Mouse (Mus musculus): Measurements from ENCODE around the gene Treh. TPM values are rescaled to one million over a fixed set of nuclear protein-coding genes. Genes with fewer than 3 reads are reported as not detected.
A peak's percentile ranks its signal among the peaks of the same experiment; 100 is the strongest.

The Treh gene
- polyA plus RNA-seq, 1 experiment = not detected

DNA sequence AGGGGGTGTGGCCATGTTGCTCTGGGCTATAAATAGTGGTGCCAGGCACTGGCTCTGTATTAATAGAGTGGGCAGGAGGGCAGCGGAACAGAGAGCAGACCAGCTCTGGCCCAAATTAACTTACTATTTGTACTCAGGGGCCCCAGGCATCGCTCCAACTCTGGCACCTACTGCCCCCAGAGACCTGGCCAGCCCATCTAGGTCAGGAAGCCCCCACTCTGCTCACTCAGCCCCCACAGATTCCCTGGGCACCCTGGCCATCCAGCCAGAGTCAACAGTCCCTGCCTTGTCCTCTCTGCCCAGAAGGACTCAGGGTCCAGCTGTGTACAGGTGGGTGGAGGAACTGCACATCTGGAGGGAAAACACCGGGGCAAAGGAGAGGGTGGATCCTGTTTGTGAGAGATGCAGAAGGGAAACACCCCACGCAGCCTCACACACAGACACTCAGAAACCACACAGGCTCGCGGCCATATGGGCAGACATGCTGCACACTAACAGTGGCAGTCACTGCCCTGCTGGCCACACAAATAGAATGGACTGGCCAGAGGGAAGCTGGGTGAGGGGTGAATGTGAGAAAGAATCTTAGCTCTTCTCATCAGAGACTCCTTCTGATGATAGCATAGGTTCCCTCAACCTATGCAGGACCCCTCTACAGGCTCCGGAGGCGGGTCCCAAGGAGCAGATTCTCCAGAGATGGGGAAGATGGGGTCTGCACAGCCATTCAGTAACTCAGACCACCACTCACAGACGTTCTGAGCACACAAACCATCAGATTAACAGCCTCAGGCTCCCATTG lies 47.5 kb downstream of the Treh start:
- H3K4me3 ChIP-seq (ENCODE audit: insufficient read depth, low read length) = peak overlapping the region; percentile 78
- H3K4me1 ChIP-seq (ENCODE audit: control insufficient read depth, insufficient read depth, low read length) = peaks cover 28% of the 10 kb centered on the region
- no peak overlapping the region for H3K27ac ChIP-seq (ENCODE audit: insufficient read depth, low read depth, low read length)
- TF ChIP-seq CTCF (IDR thresholded peaks at IDR 0.05; ENCODE audit: low read depth, low read length) (no peak), POLR2A (IDR thresholded peaks at IDR 0.05; ENCODE audit: borderline replicate concordance, low read depth, low read length) (no peak)

DNA sequence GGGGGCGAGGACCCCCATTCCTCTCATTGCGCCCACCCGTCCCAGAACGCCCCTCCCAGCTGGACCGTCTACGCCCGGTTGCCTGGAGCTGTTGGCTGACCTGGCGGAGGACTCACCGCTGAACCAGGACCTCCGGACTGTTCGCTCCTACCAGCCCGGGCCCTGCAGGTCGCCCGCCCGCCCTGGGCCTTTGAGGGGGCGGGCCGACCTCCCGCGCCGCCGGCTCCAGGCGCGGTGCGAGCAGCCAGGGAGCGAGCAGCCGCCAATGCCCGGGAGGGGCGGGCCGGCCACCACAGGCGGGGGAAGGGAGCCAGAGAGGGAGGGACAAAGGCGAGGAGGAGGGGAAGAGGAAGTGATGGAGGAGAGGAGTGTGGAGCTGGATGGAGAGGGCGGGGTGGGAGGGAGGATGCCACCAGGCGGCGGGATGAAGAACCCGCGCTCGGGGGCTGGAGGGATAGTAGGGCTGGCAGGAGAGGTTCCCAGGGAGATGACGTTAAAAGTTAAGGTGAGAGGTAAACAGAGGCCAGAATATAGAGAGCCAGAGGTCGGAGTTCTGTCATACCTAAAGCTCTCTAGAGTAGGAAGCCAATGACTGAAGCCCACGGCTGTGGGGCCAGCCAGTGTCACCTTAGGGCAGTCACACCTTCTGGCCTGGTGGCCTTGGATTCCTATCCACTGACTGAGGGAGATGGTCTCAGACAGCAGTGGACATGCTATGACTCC lies 48.3 kb downstream of the Treh start:
- Histone ChIP-seq H3K27ac (ENCODE audit: insufficient read depth, low read depth, low read length) (no peak overlapping the region), H3K4me3 (ENCODE audit: insufficient read depth, low read length) (peak overlapping the region; percentile 78), H3K4me1 (ENCODE audit: control insufficient read depth, insufficient read depth, low read length) (peaks cover 28% of the 10 kb centered on the region)
- TF ChIP-seq CTCF (IDR thresholded peaks at IDR 0.05; ENCODE audit: low read depth, low read length) = no peak
- no peak for TF ChIP-seq POLR2A (IDR thresholded peaks at IDR 0.05; ENCODE audit: borderline replicate concordance, low read depth, low read length)

DNA sequence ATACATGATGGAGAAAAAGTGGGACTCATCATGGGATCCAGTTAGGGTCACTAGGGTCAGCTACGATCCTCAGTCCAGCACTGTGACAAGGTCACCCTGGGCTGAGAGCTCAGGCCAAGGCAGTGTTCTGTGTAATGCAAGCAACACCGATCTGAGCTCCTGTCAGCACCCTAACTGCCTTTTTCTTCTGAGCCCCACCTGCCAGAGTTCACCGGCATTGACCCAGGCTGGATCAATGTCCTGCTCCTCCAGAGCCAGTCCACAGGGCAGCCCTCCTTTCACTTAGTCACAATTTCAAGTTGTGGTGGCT lies 48.8 kb downstream of the Treh start:
- Histone ChIP-seq H3K4me3 (ENCODE audit: insufficient read depth, low read length) (no peak overlapping the region), H3K27ac (ENCODE audit: insufficient read depth, low read depth, low read length) (no peak overlapping the region), H3K4me1 (ENCODE audit: control insufficient read depth, insufficient read depth, low read length) (peaks cover 28% of the 10 kb centered on the region)
- TF ChIP-seq POLR2A (IDR thresholded peaks at IDR 0.05; ENCODE audit: borderline replicate concordance, low read depth, low read length) (no peak), CTCF (IDR thresholded peaks at IDR 0.05; ENCODE audit: low read depth, low read length) (no peak)

DNA sequence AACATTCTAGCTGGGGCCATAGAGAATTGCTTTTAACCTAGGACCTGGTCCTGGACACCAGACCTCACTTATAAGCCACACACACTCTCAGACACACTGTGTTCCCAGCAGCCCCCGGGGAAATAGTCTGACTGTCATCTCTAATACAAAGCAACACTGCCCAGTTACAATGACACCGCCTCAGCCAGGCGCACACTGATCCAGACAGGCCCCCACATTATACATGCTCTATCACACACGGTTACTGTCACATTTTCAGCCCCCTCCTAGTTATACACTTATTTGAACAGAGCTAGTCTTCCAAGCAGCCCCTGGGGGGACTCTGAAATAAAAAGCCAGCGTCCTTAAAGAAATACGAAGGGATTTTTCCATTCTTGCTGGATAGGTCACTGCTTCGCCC lies 49.5 kb downstream of the Treh start:
- TF ChIP-seq POLR2A (IDR thresholded peaks at IDR 0.05; ENCODE audit: borderline replicate concordance, low read depth, low read length) (no peak), CTCF (IDR thresholded peaks at IDR 0.05; ENCODE audit: low read depth, low read length) (no peak)
- Histone ChIP-seq H3K4me1 (ENCODE audit: control insufficient read depth, insufficient read depth, low read length) (peaks cover 33% of the 10 kb centered on the region), H3K27ac (ENCODE audit: insufficient read depth, low read depth, low read length) (peak overlapping the region; percentile 37), H3K4me3 (ENCODE audit: insufficient read depth, low read length) (no peak overlapping the region)

DNA sequence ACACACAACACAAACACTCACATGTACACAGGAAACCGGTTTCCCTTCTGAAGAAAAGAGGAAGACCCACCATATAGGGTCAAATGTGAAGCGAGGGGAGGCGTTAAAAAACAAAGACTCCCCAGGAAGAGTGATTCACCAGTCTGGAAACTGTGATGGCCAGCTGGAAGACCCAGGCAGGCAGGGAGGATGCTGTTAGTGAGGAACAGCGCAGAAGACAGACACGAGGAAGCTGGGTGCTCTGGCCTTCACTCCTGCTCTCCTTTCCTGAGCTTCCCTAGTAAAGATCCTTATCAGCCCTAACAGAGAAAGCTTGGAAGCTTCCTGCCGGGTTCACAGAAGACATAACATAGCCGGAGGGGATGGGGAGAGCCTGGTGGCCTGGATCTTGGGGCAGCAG lies 50.0 kb downstream of the Treh start:
- H3K4me1 ChIP-seq (ENCODE audit: control insufficient read depth, insufficient read depth, low read length) = peaks cover 37% of the 10 kb centered on the region
- no peak overlapping the region for H3K4me3 ChIP-seq (ENCODE audit: insufficient read depth, low read length)
- TF ChIP-seq CTCF (IDR thresholded peaks at IDR 0.05; ENCODE audit: low read depth, low read length) (no peak), POLR2A (IDR thresholded peaks at IDR 0.05; ENCODE audit: borderline replicate concordance, low read depth, low read length) (no peak)
- peak overlapping the region; percentile 37 for H3K27ac ChIP-seq (ENCODE audit: insufficient read depth, low read depth, low read length)

DNA sequence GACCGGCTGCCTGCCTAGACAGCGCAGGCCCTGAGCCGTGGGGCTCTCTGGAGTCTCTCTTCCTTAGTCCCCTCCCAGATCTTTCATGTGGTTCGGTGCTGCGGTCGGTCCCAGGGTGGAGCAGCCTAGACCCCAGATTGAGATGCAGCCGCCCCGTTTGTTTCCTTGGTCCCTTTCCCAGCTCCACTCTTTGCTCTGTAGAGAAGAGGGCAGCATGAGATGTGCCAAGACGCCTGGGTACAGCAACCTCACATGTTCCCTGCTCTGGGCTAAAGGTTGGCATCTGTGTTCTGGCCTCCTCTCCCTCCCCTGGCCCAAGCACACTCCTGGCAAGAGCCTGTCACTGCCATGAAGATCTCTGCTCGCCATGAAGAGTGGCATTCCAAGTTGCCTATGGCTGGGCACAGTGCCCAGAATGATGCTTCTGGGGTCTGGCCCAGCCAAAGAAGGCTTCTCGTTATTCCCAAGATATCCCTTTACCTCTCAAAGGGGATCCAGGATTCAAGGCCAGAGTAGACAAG lies 50.5 kb downstream of the Treh start:
- H3K4me1 ChIP-seq (ENCODE audit: control insufficient read depth, insufficient read depth, low read length) = peaks cover 37% of the 10 kb centered on the region
- H3K27ac ChIP-seq (ENCODE audit: insufficient read depth, low read depth, low read length) = no peak overlapping the region

GRCm38 (mm10) chr9:44724223-44724622 lies 51.2 kb downstream of the Treh start:
- no peak overlapping the region for H3K4me3 ChIP-seq (ENCODE audit: insufficient read depth, low read length)
- H3K27ac ChIP-seq (ENCODE audit: insufficient read depth, low read depth, low read length) = no peak overlapping the region
- no peak for TF ChIP-seq CTCF (IDR thresholded peaks at IDR 0.05; ENCODE audit: low read depth, low read length)
- no peak for TF ChIP-seq POLR2A (IDR thresholded peaks at IDR 0.05; ENCODE audit: borderline replicate concordance, low read depth, low read length)
- H3K4me1 ChIP-seq (ENCODE audit: control insufficient read depth, insufficient read depth, low read length) = peaks cover 37% of the 10 kb centered on the region

More for the DNA sequence above, 50.5 kb downstream of the Treh start:
- no peak for TF ChIP-seq CTCF (IDR thresholded peaks at IDR 0.05; ENCODE audit: low read depth, low read length)
- no peak for TF ChIP-seq POLR2A (IDR thresholded peaks at IDR 0.05; ENCODE audit: borderline replicate concordance, low read depth, low read length)
- no peak overlapping the region for H3K4me3 ChIP-seq (ENCODE audit: insufficient read depth, low read length)

DNA sequence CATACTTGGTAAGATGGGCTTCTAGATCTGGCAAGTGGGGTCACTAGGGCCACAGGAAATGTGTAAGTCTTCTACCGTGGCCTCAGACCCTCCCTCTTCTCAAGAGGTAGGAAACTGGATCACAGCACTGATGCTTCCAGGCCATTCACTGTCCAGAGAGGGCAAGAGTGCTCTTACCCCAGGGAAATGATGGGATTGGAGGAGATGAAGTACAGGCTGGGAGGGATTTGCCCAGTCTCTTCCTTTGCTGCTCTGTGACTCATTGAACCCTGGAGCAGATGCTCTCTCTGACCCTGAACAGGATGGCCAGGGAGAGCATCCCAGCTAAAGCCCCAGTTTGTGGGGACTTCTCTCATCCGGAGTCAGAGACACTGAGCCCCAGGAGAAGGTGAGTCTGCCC lies 51.6 kb downstream of the Treh start:
- TF ChIP-seq CTCF (IDR thresholded peaks at IDR 0.05; ENCODE audit: low read depth, low read length) (no peak), POLR2A (IDR thresholded peaks at IDR 0.05; ENCODE audit: borderline replicate concordance, low read depth, low read length) (no peak)
- Histone ChIP-seq H3K4me1 (ENCODE audit: control insufficient read depth, insufficient read depth, low read length) (peaks cover 37% of the 10 kb centered on the region), H3K4me3 (ENCODE audit: insufficient read depth, low read length) (no peak overlapping the region), H3K27ac (ENCODE audit: insufficient read depth, low read depth, low read length) (no peak overlapping the region)

DNA sequence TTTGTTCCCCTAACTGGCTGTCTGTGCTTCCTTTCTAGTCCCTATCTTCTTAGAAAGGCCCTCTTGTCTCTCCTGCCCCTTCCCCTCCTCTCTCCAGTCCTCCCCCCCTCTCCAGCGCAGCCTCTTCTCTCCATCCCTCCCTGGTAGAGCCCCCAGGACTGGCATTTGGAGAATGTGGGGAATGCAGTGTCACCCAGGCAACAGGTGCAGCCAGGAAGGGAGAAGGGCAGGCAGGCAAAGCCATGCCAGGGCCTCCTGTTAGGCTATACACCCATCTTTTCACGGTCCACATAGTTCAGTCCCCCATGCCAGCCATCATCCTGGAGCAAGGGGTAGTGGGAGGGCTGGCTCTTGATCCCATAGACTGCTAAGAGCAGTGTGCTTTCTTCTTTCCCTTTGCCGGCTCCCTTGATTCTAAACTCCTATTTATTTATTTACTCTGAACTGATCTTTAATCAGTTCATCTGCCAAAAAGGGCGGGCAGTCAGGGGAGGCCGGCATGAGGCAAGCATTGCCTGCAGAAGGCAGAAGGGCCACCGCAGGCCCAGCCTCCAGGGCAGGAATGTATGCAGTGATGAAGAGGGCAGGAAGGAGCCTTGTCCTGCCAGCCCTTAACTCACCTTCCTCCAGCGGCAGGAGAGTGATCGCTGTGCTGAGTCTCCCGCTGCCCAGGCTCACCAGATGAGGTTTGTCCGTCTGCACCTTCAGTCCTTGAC lies 53.6 kb downstream of the Treh start:
- Histone ChIP-seq H3K4me1 (ENCODE audit: control insufficient read depth, insufficient read depth, low read length) (peaks cover 28% of the 10 kb centered on the region), H3K4me3 (ENCODE audit: insufficient read depth, low read length) (no peak overlapping the region), H3K27ac (ENCODE audit: insufficient read depth, low read depth, low read length) (no peak overlapping the region)
- TF ChIP-seq CTCF (IDR thresholded peaks at IDR 0.05; ENCODE audit: low read depth, low read length) = no peak
- no peak for TF ChIP-seq POLR2A (IDR thresholded peaks at IDR 0.05; ENCODE audit: borderline replicate concordance, low read depth, low read length)
